Mouse (Mus musculus) lung, postnatal 0 days (tissue): ENCODE measurements around the gene Gchfr.

Source experiments
- CTCF ChIP-seq: IDR thresholded peaks from 2 replicates; pipeline ENCODE4 v1.5.1; 2016; ENCODE audit warnings: antibody characterized with exemption, mild to moderate bottlenecking
- EP300 ChIP-seq: IDR thresholded peaks from 2 replicates; pipeline ENCODE4 v1.6.1; 2016; ENCODE audit warnings: antibody characterized with exemption, mild to moderate bottlenecking, control low read depth

GRCm38 (mm10) chr2:119136346-119136898 lies 31.2 kb upstream of the Gchfr start:
- TF ChIP-seq CTCF (no peak), EP300 (no peak)
